Mouse (Mus musculus): ENCODE measurements around the gene Ccdc146.
"Not testable (repeated sequence)": the region's sequence is repeated elsewhere in the genome, so short reads cannot be mapped to it uniquely, and the experiment has no call there.

Gene Ccdc146

GRCm38 (mm10) chr5:21329672-21330665 is 94.5 kb downstream of the Ccdc146 start:
- no peak for DNase-seq (ENCODE audit: low spot score)

GRCm38 (mm10) chr5:21328560-21328959 is 95.9 kb downstream of the Ccdc146 start:
- DNase-seq (ENCODE audit: low spot score), result no peak

GRCm38 (mm10) chr5:21326494-21326893 is 98.0 kb downstream of the Ccdc146 start:
- DNase-seq (ENCODE audit: low spot score), result no peak

GRCm38 (mm10) chr5:21320138-21320537 is 104.3 kb downstream of the Ccdc146 start:
- no peak for DNase-seq (ENCODE audit: low spot score)

GRCm38 (mm10) chr5:21314696-21315095 is 109.8 kb downstream of the Ccdc146 start:
- DNase-seq (ENCODE audit: low spot score), result no peak

GRCm38 (mm10) chr5:21307165-21307564 is 117.3 kb downstream of the Ccdc146 start:
- no peak for DNase-seq (ENCODE audit: low spot score)

GRCm38 (mm10) chr5:21301011-21301410 is 123.5 kb downstream of the Ccdc146 start:
- DNase-seq (ENCODE audit: low spot score), result no peak

GRCm38 (mm10) chr5:21300058-21300457 is 124.4 kb downstream of the Ccdc146 start:
- no peak for DNase-seq (ENCODE audit: low spot score)

GRCm38 (mm10) chr5:21299076-21299755 is 125.3 kb downstream of the Ccdc146 start:
- DNase-seq (ENCODE audit: low spot score), result no peak

GRCm38 (mm10) chr5:21295683-21296082 is 128.8 kb downstream of the Ccdc146 start:
- DNase-seq (ENCODE audit: low spot score), result no peak

GRCm38 (mm10) chr5:21290594-21290993 is 133.9 kb downstream of the Ccdc146 start:
- DNase-seq (ENCODE audit: low spot score), result no peak

GRCm38 (mm10) chr5:21288658-21289435 is 135.6 kb downstream of the Ccdc146 start:
- no peak for DNase-seq (ENCODE audit: low spot score)

- no peak for DNase-seq (ENCODE audit: low spot score)
These were observed 141.0 kb downstream of the Ccdc146 start for GRCm38 (mm10) chr5:21283356-21284062.

GRCm38 (mm10) chr5:21277685-21278084 is 146.8 kb downstream of the Ccdc146 start:
- DNase-seq (ENCODE audit: low spot score), result not testable (repeated sequence)

GRCm38 (mm10) chr5:21271386-21272354 is 152.8 kb downstream of the Ccdc146 start:
- DNase-seq (ENCODE audit: low spot score), result no peak

- DNase-seq (ENCODE audit: low spot score), result no peak
These were observed 153.7 kb downstream of the Ccdc146 start for GRCm38 (mm10) chr5:21270756-21271155.

- no peak for DNase-seq (ENCODE audit: low spot score)
These were observed 155.0 kb downstream of the Ccdc146 start for GRCm38 (mm10) chr5:21269446-21269845.

- no peak for DNase-seq (ENCODE audit: low spot score)
These were observed 157.4 kb downstream of the Ccdc146 start for GRCm38 (mm10) chr5:21267090-21267489.

GRCm38 (mm10) chr5:21265049-21265448 is 159.4 kb downstream of the Ccdc146 start:
- peak; percentile 70 for DNase-seq (ENCODE audit: low spot score)

GRCm38 (mm10) chr5:21264352-21265021 is 160.0 kb downstream of the Ccdc146 start:
- no peak for DNase-seq (ENCODE audit: low spot score)

Measured in ovary, postnatal 10 days (tissue).